Mouse (Mus musculus): ENCODE data around the gene Tspan33.

DNA sequence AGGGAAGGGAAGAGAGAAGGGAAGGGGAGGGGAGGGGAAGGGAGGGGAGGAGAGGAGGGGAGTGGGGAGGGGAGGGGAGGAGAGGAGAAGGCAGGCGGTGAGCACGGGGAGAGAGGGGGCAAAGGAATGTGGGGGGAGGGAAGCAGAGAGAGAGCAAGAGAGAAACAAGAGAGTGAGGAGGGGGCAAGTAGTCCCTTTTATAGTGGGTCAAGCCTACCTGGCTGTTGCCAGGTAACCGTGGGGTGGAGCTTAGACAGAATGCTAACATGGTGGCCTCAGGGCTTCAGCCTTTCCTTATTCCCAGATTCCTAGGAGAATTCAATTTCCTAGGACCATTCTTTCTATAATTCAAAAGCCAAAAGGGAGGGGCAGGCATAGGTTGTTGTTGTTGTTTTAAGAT lies 22.3 kb upstream of the Tspan33 start:
- no peak for TF ChIP-seq CTCF (IDR thresholded peaks at IDR 0.05; ENCODE audit: low read depth, low read length)
- TF ChIP-seq EP300 (IDR thresholded peaks at IDR 0.05; ENCODE audit: insufficient read depth, low read depth, low read length): peak; percentile 63
- TF ChIP-seq POLR2A (IDR thresholded peaks at IDR 0.05; ENCODE audit: insufficient read depth, low read length): no peak
